Mouse (Mus musculus) megakaryocyte, embryonic 14.5 days (primary cell): ENCODE data around the gene Akr1c18.

Experiments used
- FLI1 ChIP-seq: IDR thresholded peaks from 2 replicates; pipeline ENCODE4 v1.6.1; 2012; ENCODE audit warnings: low read length, inconsistent platforms, mixed read lengths
- GATA1 ChIP-seq: IDR thresholded peaks from 3 replicates; pipeline ENCODE4 v1.6.1; 2012; ENCODE audit warnings: mixed read lengths, low read length, inconsistent platforms, borderline replicate concordance

DNA sequence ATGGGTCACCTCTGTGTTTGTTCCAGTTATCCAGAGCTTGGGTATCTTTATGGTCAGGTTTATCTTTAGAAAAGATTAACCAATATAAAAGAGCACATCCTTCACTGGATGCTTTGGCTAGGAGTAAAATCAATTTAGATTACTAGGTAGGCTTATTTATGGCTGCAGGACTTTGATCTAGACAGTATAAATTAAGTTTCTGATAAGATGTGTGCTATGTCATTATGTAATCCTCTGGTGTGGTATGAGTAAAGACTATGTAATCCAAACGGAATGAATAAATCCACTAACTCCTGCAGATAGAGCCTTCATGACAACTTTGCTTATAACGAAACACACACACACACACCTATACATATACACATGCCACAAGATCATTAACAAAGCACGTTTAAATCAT lies 18.7 kb downstream of the Akr1c18 start:
- TF ChIP-seq FLI1 (no peak), GATA1 (no peak)
